Comparison of ENCODE assay signal across 20 mouse cellular contexts in the genomic region with DNA sequence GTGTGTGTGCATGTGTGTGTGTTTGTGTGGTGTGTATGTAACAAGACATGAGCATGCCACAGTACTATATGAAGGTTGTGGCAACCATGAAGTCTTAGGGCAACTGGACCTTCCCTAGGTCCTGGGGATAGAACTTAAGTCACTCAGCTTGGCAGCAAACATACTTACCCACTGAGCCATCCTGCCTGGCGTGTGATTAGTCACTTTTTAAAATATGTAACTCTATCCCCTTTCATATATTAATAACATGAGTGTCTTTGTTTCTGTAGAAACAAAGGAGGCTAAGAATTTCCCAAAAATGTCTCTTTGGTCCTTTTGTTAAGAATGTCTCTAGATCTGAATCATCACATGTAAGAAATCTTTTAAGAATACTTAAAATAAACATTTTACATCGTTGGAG. TPM values are rescaled to one million over a fixed set of nuclear protein-coding genes. Genes with fewer than 3 reads are reported as not detected.
DNase-seq lines count a peak whose midpoint lies in the region; ATAC-seq lines count a peak whose summit lies in the region.
"Had no signal": no experiment of that assay in that cellular context is flagged by ENCODE, and none has a peak within 500 bp of the region (broad histone marks: within the 10 kb centered on the region; RNA-seq: fewer than 3 reads in every experiment).

No protein-coding gene starts in this region.

- peak overlapping the region; percentile 79; the same call in 1 of the 2 replicates for H3K27ac ChIP-seq in forebrain, embryonic 10.5 days
- H3K27ac ChIP-seq in forebrain, embryonic 15.5 days (replicated peaks) = no peak overlapping the region
- peak overlapping the region; percentile 43 for H3K27ac ChIP-seq in limb, embryonic 12.5 days
- no peak overlapping the region for H3K27ac ChIP-seq in limb, embryonic 10.5 days
- H3K27ac ChIP-seq in limb, embryonic 15.5 days = peak overlapping the region; percentile 77; the same call in 1 of the 2 replicates
- H3K27ac ChIP-seq: embryonic facial prominence, embryonic 13.5 days; heart, adult 2 months; heart, embryonic 15.5 days; hindbrain, embryonic 13.5 days; hindbrain, postnatal 0 days had no signal

- ATAC-seq in forebrain, embryonic 15.5 days (replicated peaks) = no peak
- ATAC-seq in limb, embryonic 12.5 days (ENCODE audit: insufficient number of reproducible peaks, insufficient read depth, low FRiP score, low TSS enrichment, low read depth) = no peak
- ATAC-seq in limb, embryonic 15.5 days (ENCODE audit: insufficient number of reproducible peaks, low FRiP score, low TSS enrichment, low read depth) = no peak
- ATAC-seq in granulocyte monocyte progenitor cell, adult 5-6 weeks (replicated peaks; ENCODE audit: poor library complexity, severe bottlenecking) = no peak
- ATAC-seq: hindbrain, postnatal 0 days had no signal

- 69% methylated on average over 2 of the region's 2 CpGs for WGBS in forebrain, embryonic 10.5 days
- WGBS in forebrain, embryonic 15.5 days = 76% methylated on average over 2 of the region's 2 CpGs
- WGBS in limb, embryonic 12.5 days = 59% methylated on average over 2 of the region's 2 CpGs
- 75% methylated on average over 2 of the region's 2 CpGs for WGBS in limb, embryonic 10.5 days
- whole genome bisulfite sequencing in limb, embryonic 15.5 days = 55% methylated on average over 2 of the region's 2 CpGs

- DNase-seq in forebrain, embryonic 10.5 days (ENCODE audit: extremely low spot score, low spot score) = no peak
- DNase-seq in limb, embryonic 10.5 days (ENCODE audit: low spot score) = no peak
- DNase-seq in embryo, embryonic 10 days (ENCODE audit: low spot score) = no peak
- DNase-seq: adrenal gland, adult 8-10 months; adrenal gland, postnatal 36 days; cerebellum, adult 2 months; cerebellum, postnatal 10 days; embryo, embryonic 11 days; gastrocnemius, postnatal 10 days; heart, adult 2 months; heart, postnatal 14 days had no signal

- H3K4me2 ChIP-seq in forebrain, embryonic 15.5 days (replicated peaks) = no peak overlapping the region
- H3K4me2 ChIP-seq in limb, embryonic 12.5 days = no peak overlapping the region
- no peak overlapping the region for H3K4me2 ChIP-seq in limb, embryonic 15.5 days
- H3K4me2 ChIP-seq: embryonic facial prominence, embryonic 13.5 days; heart, embryonic 11.5 days; heart, embryonic 15.5 days; hindbrain, embryonic 13.5 days had no signal

- H3K9ac ChIP-seq in forebrain, embryonic 15.5 days (replicated peaks) = no peak overlapping the region
- H3K9ac ChIP-seq in limb, embryonic 12.5 days (replicated peaks) = no peak overlapping the region
- H3K9ac ChIP-seq in limb, embryonic 15.5 days = no peak overlapping the region
- H3K9ac ChIP-seq: embryonic facial prominence, embryonic 13.5 days; heart, embryonic 15.5 days; hindbrain, embryonic 13.5 days had no signal

- no peak overlapping the region for H3K4me3 ChIP-seq in forebrain, embryonic 10.5 days
- H3K4me3 ChIP-seq in forebrain, embryonic 15.5 days = no peak overlapping the region
- no peak overlapping the region for H3K4me3 ChIP-seq in limb, embryonic 12.5 days (replicated peaks)
- no peak overlapping the region for H3K4me3 ChIP-seq in limb, embryonic 10.5 days
- no peak overlapping the region for H3K4me3 ChIP-seq in limb, embryonic 15.5 days
- H3K4me3 ChIP-seq: embryonic facial prominence, embryonic 13.5 days; heart, adult 2 months; heart, embryonic 15.5 days; hindbrain, embryonic 13.5 days had no signal

- H3K36me3 ChIP-seq in forebrain, embryonic 10.5 days (replicated peaks) = no peaks in the 10 kb centered on the region
- no peaks in the 10 kb centered on the region for H3K36me3 ChIP-seq in forebrain, embryonic 15.5 days
- H3K36me3 ChIP-seq in limb, embryonic 12.5 days = no peaks in the 10 kb centered on the region
- H3K36me3 ChIP-seq in limb, embryonic 10.5 days = no peaks in the 10 kb centered on the region
- no peaks in the 10 kb centered on the region for H3K36me3 ChIP-seq in limb, embryonic 15.5 days
- H3K36me3 ChIP-seq: embryonic facial prominence, embryonic 13.5 days; heart, embryonic 15.5 days; hindbrain, embryonic 13.5 days had no signal

- peaks cover 29% of the 10 kb centered on the region for H3K4me1 ChIP-seq in forebrain, embryonic 10.5 days
- peaks cover 10% of the 10 kb centered on the region for H3K4me1 ChIP-seq in forebrain, embryonic 15.5 days
- peaks cover 25% of the 10 kb centered on the region for H3K4me1 ChIP-seq in limb, embryonic 12.5 days (replicated peaks)
- peaks cover 18% of the 10 kb centered on the region; the same call in 1 of the 2 replicates for H3K4me1 ChIP-seq in limb, embryonic 10.5 days
- H3K4me1 ChIP-seq in limb, embryonic 15.5 days = peaks cover 20% of the 10 kb centered on the region; the same call in 1 of the 2 replicates
- H3K4me1 ChIP-seq: heart, embryonic 15.5 days had no signal

- H3K9me3 ChIP-seq in forebrain, embryonic 10.5 days = no peaks in the 10 kb centered on the region
- H3K9me3 ChIP-seq in forebrain, embryonic 15.5 days = no peaks in the 10 kb centered on the region
- H3K9me3 ChIP-seq in limb, embryonic 12.5 days = no peaks in the 10 kb centered on the region
- H3K9me3 ChIP-seq in limb, embryonic 10.5 days (replicated peaks) = 0 out of 2 replicates have a peak, but pooled peaks cover 2% of the 10 kb centered on the region
- H3K9me3 ChIP-seq in limb, embryonic 15.5 days = no peaks in the 10 kb centered on the region
- H3K9me3 ChIP-seq: embryonic facial prominence, embryonic 13.5 days; heart, embryonic 15.5 days; hindbrain, embryonic 13.5 days had no signal

- no peaks in the 10 kb centered on the region for H3K27me3 ChIP-seq in forebrain, embryonic 10.5 days (ENCODE audit: poor library complexity, severe bottlenecking)
- no peaks in the 10 kb centered on the region for H3K27me3 ChIP-seq in forebrain, embryonic 15.5 days
- H3K27me3 ChIP-seq in limb, embryonic 12.5 days = no peaks in the 10 kb centered on the region
- no peaks in the 10 kb centered on the region for H3K27me3 ChIP-seq in limb, embryonic 10.5 days (ENCODE audit: low read depth, poor library complexity, severe bottlenecking)
- H3K27me3 ChIP-seq in limb, embryonic 15.5 days = no peaks in the 10 kb centered on the region
- H3K27me3 ChIP-seq: embryonic facial prominence, embryonic 13.5 days; heart, embryonic 15.5 days; hindbrain, embryonic 13.5 days had no signal

RNA-seq across cellular contexts. Expression of a gene that starts 16.0 kb away (rescaled TPM):
- polyA plus RNA-seq in forebrain, embryonic 10.5 days (2016; fragmentation: Nextera tagmentation; extraction: Ambion mirVana) = 28.0 and 28.3 TPM in 2 replicates
- polyA plus RNA-seq in forebrain, embryonic 15.5 days (2015; fragmentation: Nextera tagmentation; extraction: Ambion mirVana) = 7.2 and 7.8 TPM in 2 replicates
- 75.2 and 82.5 TPM in 2 replicates for polyA plus RNA-seq in limb, embryonic 12.5 days (2016; fragmentation: Nextera tagmentation; extraction: Ambion mirVana)
- 38.9 and 50.2 TPM in 2 replicates for polyA plus RNA-seq in limb, embryonic 10.5 days (2016; fragmentation: Nextera tagmentation; extraction: Ambion mirVana)
- polyA plus RNA-seq in limb, embryonic 15.5 days (2015; fragmentation: Nextera tagmentation; extraction: Ambion mirVana) = 57.3 and 62.6 TPM in 2 replicates
- 1.4 and 9.0 TPM in 2 replicates for total RNA-seq in granulocyte monocyte progenitor cell, adult 5-6 weeks (2014; fragmentation: Nextera tagmentation)
- total RNA-seq in granulocyte monocyte progenitor cell, adult 5-6 weeks (2017) = 3.1 and 4.3 TPM in 2 replicates

Comparison
In these comparisons a context has a peak if more than half of its experiments do, and no peak if none do; other contexts are left out.
1. H3K27ac ChIP-seq: peak in forebrain, embryonic 10.5 days (single experiment), limb, embryonic 12.5 days (single experiment) and limb, embryonic 15.5 days (single experiment); none in forebrain, embryonic 15.5 days (single experiment) and limb, embryonic 10.5 days (single experiment).